Mouse (Mus musculus) brown adipose tissue, adult 24 weeks (tissue): Measurements from ENCODE around the gene Mettl11b. TPM values are rescaled to one million over a fixed set of nuclear protein-coding genes. Genes with fewer than 3 reads are reported as not detected.

Source experiments
- H3K27ac ChIP-seq: fragments of 200-500 bp; replicated peaks from 2 replicates; pipeline ENCODE4 v1.5.1; 2012; ENCODE audit warnings: low read depth, mild to moderate bottlenecking, low read length
- H3K4me1 ChIP-seq: fragments of 200-500 bp; 2 replicates; pipeline ENCODE4 v1.6.1; 2012; ENCODE audit warnings: low read length, mixed read lengths; ENCODE audit not compliant: control insufficient read depth, insufficient read depth, insufficient read length
- H3K4me3 ChIP-seq: fragments of 200-500 bp; 2 replicates; pipeline ENCODE4 v1.5.1; 2012; ENCODE audit warnings: low read depth, mild to moderate bottlenecking, low read length, moderate library complexity; ENCODE audit not compliant: insufficient read depth
- polyA plus RNA-seq: library from polyadenylated mRNA; stranded (reverse); fragments of >200 nt; gene quantifications from 2 replicates; pipeline ENCODE4 v1.2.4, GENCODE M21; 2012; ENCODE audit not compliant: missing spikeins, insufficient read depth, insufficient read length

The Mettl11b gene
- polyA plus RNA-seq, 1 experiment: not detected

GRCm38 (mm10) chr1:163670702-163671101, 54.3 kb downstream of the Mettl11b start:
- Histone ChIP-seq H3K27ac (no peak overlapping the region), H3K4me3 (no peak overlapping the region), H3K4me1 (no peaks in the 10 kb centered on the region)

GRCm38 (mm10) chr1:163669936-163670335, 55.1 kb downstream of the Mettl11b start:
- Histone ChIP-seq H3K4me1 (no peaks in the 10 kb centered on the region), H3K4me3 (no peak overlapping the region), H3K27ac (no peak overlapping the region)

GRCm38 (mm10) chr1:163662416-163662815, 62.6 kb downstream of the Mettl11b start:
- no peak overlapping the region for H3K4me3 ChIP-seq
- H3K27ac ChIP-seq: no peak overlapping the region
- H3K4me1 ChIP-seq: no peaks in the 10 kb centered on the region

GRCm38 (mm10) chr1:163658535-163658928, 66.5 kb downstream of the Mettl11b start:
- Histone ChIP-seq H3K4me3 (no peak overlapping the region), H3K4me1 (no peaks in the 10 kb centered on the region), H3K27ac (no peak overlapping the region)

- Histone ChIP-seq H3K4me1 (no peaks in the 10 kb centered on the region), H3K27ac (no peak overlapping the region), H3K4me3 (no peak overlapping the region)
Observed at GRCm38 (mm10) chr1:163657766-163658534, 67.1 kb downstream of the Mettl11b start.

- Histone ChIP-seq H3K27ac (no peak overlapping the region), H3K4me1 (no peaks in the 10 kb centered on the region), H3K4me3 (no peak overlapping the region)
Observed at GRCm38 (mm10) chr1:163657056-163657455, 68.0 kb downstream of the Mettl11b start.

- Histone ChIP-seq H3K4me1 (no peaks in the 10 kb centered on the region), H3K4me3 (no peak overlapping the region), H3K27ac (no peak overlapping the region)
Observed at GRCm38 (mm10) chr1:163656432-163656831, 68.6 kb downstream of the Mettl11b start.

Other genes starting within 250 kb of the Mettl11b start
- 9.8 and 13.7 TPM in 2 replicates for gene Kifap3, start 54.4 kb upstream of the Mettl11b start, polyA plus RNA-seq
- gene Scyl3, start 203.9 kb upstream of the Mettl11b start, polyA plus RNA-seq: 6.2 and 6.3 TPM in 2 replicates